Mouse (Mus musculus) ovary, adult 10 weeks (tissue): ENCODE results near the gene Lekr1. TPM values are rescaled to one million over a fixed set of nuclear protein-coding genes. Genes with fewer than 3 reads are reported as not detected.

Experiments used
- polyA plus RNA-seq: library from polyadenylated mRNA; stranded (reverse); fragments of 350-450 nt; fragmentation: Illumina TruSeq; extraction: RNeasy Lipid Tissue Mini Kit (QIAGEN cat#74804); gene quantifications from one replicate; pipeline ENCODE4 v1.2.3, GENCODE M21; 2014

Gene Lekr1
- polyA plus RNA-seq, result 15.7 TPM

GRCm38 (mm10) chr3:65665977-65666766 is at the start of gene Lekr1:
TSS of gene Lekr1 (plus strand) at chr3:65666228.

Other genes with a start within 250 kb of the Lekr1 start
- gene Tiparp, start 137.8 kb upstream of the Lekr1 start, polyA plus RNA-seq, result 181 TPM